10 mouse cellular contexts compared by ENCODE assay signal in the genomic region with DNA sequence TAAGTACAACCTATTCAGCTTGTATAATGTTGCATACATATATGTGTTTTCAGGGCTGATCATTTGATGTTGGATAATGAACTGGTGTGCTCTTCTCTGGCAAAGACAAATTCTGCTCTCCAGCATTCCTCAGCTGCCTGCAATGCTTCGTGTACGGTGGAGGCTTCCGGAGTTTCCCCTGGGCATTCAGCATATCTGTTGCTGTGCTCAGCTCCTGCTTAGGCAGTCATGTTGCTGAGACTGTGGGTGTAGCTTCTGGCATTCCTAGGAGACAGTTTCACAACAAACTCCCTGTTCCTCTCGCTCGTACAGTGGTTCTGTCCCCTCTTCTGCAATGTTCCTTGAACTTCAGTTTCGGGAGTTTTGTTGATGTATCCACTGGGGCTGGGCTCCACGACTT.
A peak's percentile ranks its signal among the peaks of the same experiment; 100 is the strongest.
DNase-seq lines count a peak whose midpoint lies in the region; ATAC-seq and TF ChIP-seq lines count a peak whose summit lies in the region.
"Had no signal": no experiment of that assay in that cellular context is flagged by ENCODE, and none has a peak within 500 bp of the region (broad histone marks: within the 10 kb centered on the region; RNA-seq: fewer than 3 reads in every experiment).

No protein-coding gene starts in this region.

- no peak overlapping the region for H3K4me3 ChIP-seq in kidney, embryonic 16.5 days (ENCODE audit: low read length)
- no peak overlapping the region for H3K4me3 ChIP-seq in heart, postnatal 0 days (ENCODE audit: low read depth, low read length)
- H3K4me3 ChIP-seq: limb, embryonic 10.5 days had no signal

- H3K9me3 ChIP-seq in kidney, embryonic 16.5 days (ENCODE audit: low read length) = no peaks in the 10 kb centered on the region
- H3K9me3 ChIP-seq in heart, postnatal 0 days (replicated peaks; ENCODE audit: control insufficient read depth, low read length) = no peaks in the 10 kb centered on the region
- H3K9me3 ChIP-seq: limb, embryonic 10.5 days had no signal

- no peak overlapping the region for H3K4me2 ChIP-seq in kidney, embryonic 16.5 days (replicated peaks; ENCODE audit: low read depth, low read length)
- H3K4me2 ChIP-seq in heart, postnatal 0 days (ENCODE audit: low read depth, low read length) = no peak overlapping the region

- 0 out of 2 replicates have a peak, but pooled peaks cover 5% of the 10 kb centered on the region for H3K4me1 ChIP-seq in kidney, embryonic 16.5 days (ENCODE audit: insufficient read depth, low read length)
- H3K4me1 ChIP-seq in heart, postnatal 0 days (ENCODE audit: control insufficient read depth, insufficient read depth) = peaks cover 3% of the 10 kb centered on the region; the same call in 1 of the 2 replicates

- no peak for TF ChIP-seq CTCF in heart, postnatal 0 days (IDR thresholded peaks at IDR 0.05; ENCODE audit: low read depth)

- H3K27me3 ChIP-seq in kidney, embryonic 16.5 days (ENCODE audit: insufficient read depth, low read length) = no peaks in the 10 kb centered on the region
- no peaks in the 10 kb centered on the region for H3K27me3 ChIP-seq in heart, postnatal 0 days (ENCODE audit: control insufficient read depth, insufficient read depth, low read length)

- 57% methylated on average over 7 of the region's 7 CpGs for WGBS in kidney, embryonic 16.5 days
- 28% methylated on average over 7 of the region's 7 CpGs for WGBS in heart, postnatal 0 days

- TF ChIP-seq EP300 in heart, postnatal 0 days (IDR thresholded peaks at IDR 0.05; ENCODE audit: low read depth) = no peak

- no peak for ATAC-seq in kidney, embryonic 16.5 days (ENCODE audit: low FRiP score, low TSS enrichment)
- peak; percentile 62; the same call in 1 of the 2 replicates for ATAC-seq in heart, postnatal 0 days (ENCODE audit: insufficient read depth, low read depth)

- no peak overlapping the region for H3K27ac ChIP-seq in kidney, embryonic 16.5 days (ENCODE audit: low read length)
- 0 out of 2 replicates have a peak overlapping the region, but pooled peaks have one; percentile 14 for H3K27ac ChIP-seq in heart, postnatal 0 days (ENCODE audit: low read depth)
- H3K27ac ChIP-seq: limb, embryonic 10.5 days had no signal

- H3K36me3 ChIP-seq in kidney, embryonic 16.5 days (ENCODE audit: insufficient read depth, low read length) = no peaks in the 10 kb centered on the region
- H3K36me3 ChIP-seq in heart, postnatal 0 days (replicated peaks; ENCODE audit: control insufficient read depth, insufficient read depth, low read length) = no peaks in the 10 kb centered on the region
- H3K36me3 ChIP-seq: limb, embryonic 10.5 days had no signal

- no peak overlapping the region for H3K9ac ChIP-seq in kidney, embryonic 16.5 days (replicated peaks; ENCODE audit: low read length)
- H3K9ac ChIP-seq in heart, postnatal 0 days (replicated peaks; ENCODE audit: low read depth, low read length) = no peak overlapping the region

- peak; percentile 32 for DNase-seq in kidney, postnatal 14 days
- peak; percentile 46 for DNase-seq in urinary bladder, postnatal 14 days (ENCODE audit: low spot score)
- no peak for DNase-seq in urinary bladder, postnatal 10 days (ENCODE audit: low spot score)
- peak; percentile 23 for DNase-seq in heart, postnatal 0 days (ENCODE audit: low spot score)
- DNase-seq in thymus, postnatal 0 days (ENCODE audit: low spot score) = no peak
- no peak for DNase-seq in T-cell, adult 2 months (ENCODE audit: low spot score)
- DNase-seq: cerebellum, postnatal 25 days; kidney, adult 2 months had no signal

Comparison
In these comparisons a context has a peak if more than half of its experiments do, and no peak if none do; other contexts are left out.
1. DNase-seq: peak in kidney, postnatal 14 days (single experiment), urinary bladder, postnatal 14 days (single experiment) and heart, postnatal 0 days (single experiment); none in urinary bladder, postnatal 10 days (single experiment), thymus, postnatal 0 days (single experiment) and T-cell, adult 2 months (single experiment).